Mouse (Mus musculus) CH12.LX (cell line): ENCODE data around the gene 2010109A12Rik. TPM values are rescaled to one million over a fixed set of nuclear protein-coding genes. Genes with fewer than 3 reads are reported as not detected.

Experiments
- DNase-seq: peaks from one replicate; pipeline ENCODE4 v3.0.0-alpha.2; 2013; ENCODE audit errors: extremely low read depth
- H3K27ac ChIP-seq: 2 replicates; pipeline ENCODE4 v1.5.1; 2012; ENCODE audit warnings: low read depth, mild to moderate bottlenecking, control low read depth, moderate library complexity; ENCODE audit not compliant: insufficient read depth
- H3K27me3 ChIP-seq: replicated peaks from 2 replicates; pipeline ENCODE3; 2012; ENCODE audit warnings: inconsistent platforms
- H3K36me3 ChIP-seq, 2 experiments: replicated peaks in 1 of 2; 2 replicates each; pipeline versions ENCODE3 to v1.6.1; 2012; ENCODE audit warnings: inconsistent platforms in 1 of 2, low read length in 1 of 2, mild to moderate bottlenecking in 1 of 2, mixed read lengths in 1 of 2, moderate library complexity in 1 of 2; ENCODE audit not compliant: control insufficient read depth in 1 of 2, insufficient read depth in 1 of 2
- H3K4me1 ChIP-seq, 2 experiments: 2 replicates each; pipeline ENCODE4 v1.6.1; 2012; ENCODE audit warnings: inconsistent platforms in 1 of 2, moderate library complexity in 1 of 2; ENCODE audit not compliant: insufficient read depth in 2 of 2, control insufficient read depth in 1 of 2
- H3K4me2 ChIP-seq: 2 replicates; pipeline ENCODE4 v1.6.1; 2012; ENCODE audit warnings: low read depth, mild to moderate bottlenecking, control low read depth; ENCODE audit not compliant: poor library complexity, insufficient read depth, severe bottlenecking
- H3K4me3 ChIP-seq, 3 experiments: fragments of 150-350 bp in 1 of 3; sonication (generic) in 1 of 3; replicated peaks in 1 of 3; 2 replicates each; pipeline versions ENCODE3 to v1.5.1; 2011 to 2012; ENCODE audit warnings: low read depth in 2 of 3, low read length in 2 of 3, mild to moderate bottlenecking in 2 of 3, moderate library complexity in 2 of 3, control low read depth in 1 of 3, improper control_type of control experiment in 1 of 3, inconsistent platforms in 1 of 3, mixed read lengths in 1 of 3; ENCODE audit not compliant: poor library complexity in 1 of 3
- H3K79me2 ChIP-seq: replicated peaks from 2 replicates; pipeline ENCODE4 v1.6.1; 2012; ENCODE audit warnings: mild to moderate bottlenecking, moderate library complexity; ENCODE audit not compliant: control insufficient read depth, poor library complexity, insufficient read depth, severe bottlenecking; ENCODE audit errors: extremely low read depth
- H3K9ac ChIP-seq: 2 replicates; pipeline ENCODE4 v1.6.1; 2012; ENCODE audit warnings: low read depth, mild to moderate bottlenecking, control low read depth, moderate library complexity; ENCODE audit not compliant: insufficient read depth
- H3K9me3 ChIP-seq: replicated peaks from 2 replicates; pipeline ENCODE3; 2012; ENCODE audit warnings: low read length, inconsistent platforms, mixed read lengths
- CHD1 ChIP-seq: IDR thresholded peaks from 2 replicates; pipeline ENCODE4 v1.6.1; 2012; ENCODE audit warnings: low read depth, low read length, improper control_type of control experiment, inconsistent platforms
- CTCF ChIP-seq, 2 experiments: IDR thresholded peaks in 1 of 2; conservative IDR thresholded peaks in 1 of 2; 2 replicates each; pipeline ENCODE4 v1.5.1; 2011 to 2012; ENCODE audit warnings: low read depth in 2 of 2, low read length in 2 of 2, improper control_type of control experiment in 1 of 2, inconsistent platforms in 1 of 2, mild to moderate bottlenecking in 1 of 2, moderate library complexity in 1 of 2
- E2F4 ChIP-seq: IDR thresholded peaks from 2 replicates; pipeline ENCODE4 v1.6.1; 2011; ENCODE audit warnings: low read depth, low read length, improper control_type of control experiment; ENCODE audit not compliant: insufficient replicate concordance
- ELF1 ChIP-seq: IDR thresholded peaks from 2 replicates; pipeline ENCODE4 v1.6.1; 2014; ENCODE audit warnings: low read depth, mild to moderate bottlenecking, inconsistent platforms, low read length, improper control_type of control experiment
- EP300 ChIP-seq: IDR thresholded peaks from 2 replicates; pipeline ENCODE4 v1.6.1; 2011; ENCODE audit warnings: low read length, improper control_type of control experiment
- HCFC1 ChIP-seq: IDR thresholded peaks from 2 replicates; pipeline ENCODE4 v1.6.1; 2012; ENCODE audit warnings: low read depth, mild to moderate bottlenecking, inconsistent platforms, low read length, improper control_type of control experiment
- IRF4 ChIP-seq: IDR thresholded peaks from 2 replicates; pipeline ENCODE4 v1.6.1; 2014; ENCODE audit warnings: low read depth, mild to moderate bottlenecking, inconsistent platforms, low read length, improper control_type of control experiment
- KAT2A ChIP-seq: IDR thresholded peaks from 2 replicates; pipeline ENCODE4 v1.6.1; 2012; ENCODE audit warnings: low read length, improper control_type of control experiment, inconsistent platforms; ENCODE audit not compliant: insufficient replicate concordance
- MAFK ChIP-seq: IDR thresholded peaks from 2 replicates; pipeline ENCODE4 v1.6.1; 2011; ENCODE audit warnings: low read length, improper control_type of control experiment; ENCODE audit not compliant: insufficient replicate concordance
- MEF2A ChIP-seq: IDR thresholded peaks from 2 replicates; pipeline ENCODE4 v1.6.1; 2014; ENCODE audit warnings: low read depth, mild to moderate bottlenecking, inconsistent platforms, low read length, improper control_type of control experiment, borderline replicate concordance
- NRF1 ChIP-seq: IDR thresholded peaks from 2 replicates; pipeline ENCODE4 v1.6.1; 2014; ENCODE audit warnings: low read depth, mild to moderate bottlenecking, inconsistent platforms, low read length, improper control_type of control experiment, moderate library complexity
- POLR2A ChIP-seq: IDR thresholded peaks from 2 replicates; pipeline ENCODE4 v1.6.1; 2011; ENCODE audit warnings: low read depth, mild to moderate bottlenecking, improper control_type of control experiment, low read length
- POLR2AphosphoS2 ChIP-seq: IDR thresholded peaks from 2 replicates; pipeline ENCODE4 v1.6.1; 2011; ENCODE audit warnings: low read depth, low read length, improper control_type of control experiment
- RCOR1 ChIP-seq: conservative IDR thresholded peaks from 2 replicates; pipeline ENCODE4 v1.6.1; 2012; ENCODE audit warnings: low read depth, mild to moderate bottlenecking, inconsistent platforms, low read length, improper control_type of control experiment
- SIN3A ChIP-seq: IDR thresholded peaks from 2 replicates; pipeline ENCODE4 v1.6.1; 2012; ENCODE audit warnings: low read length, improper control_type of control experiment, inconsistent platforms
- UBTF ChIP-seq: IDR thresholded peaks from 2 replicates; pipeline ENCODE4 v1.6.1; 2012; ENCODE audit warnings: low read depth, mild to moderate bottlenecking, inconsistent platforms, low read length, improper control_type of control experiment, moderate library complexity
- USF1 ChIP-seq: IDR thresholded peaks from 2 replicates; pipeline ENCODE4 v1.6.1; 2014; ENCODE audit warnings: low read depth, mild to moderate bottlenecking, inconsistent platforms, low read length, improper control_type of control experiment
- USF2 ChIP-seq: conservative IDR thresholded peaks from 2 replicates; pipeline ENCODE4 v1.6.1; 2011; ENCODE audit warnings: low read depth, low read length, improper control_type of control experiment
- ZC3H11A ChIP-seq: IDR thresholded peaks from 2 replicates; pipeline ENCODE4 v1.6.1; 2012; ENCODE audit warnings: low read depth, mild to moderate bottlenecking, inconsistent platforms, low read length, improper control_type of control experiment
- ZKSCAN1 ChIP-seq: IDR thresholded peaks from 2 replicates; pipeline ENCODE4 v1.6.1; 2012; ENCODE audit warnings: low read depth, inconsistent platforms, low read length, improper control_type of control experiment, borderline replicate concordance
- ZMIZ1 ChIP-seq: IDR thresholded peaks from 2 replicates; pipeline ENCODE4 v1.6.1; 2012; ENCODE audit warnings: low read depth, mild to moderate bottlenecking, inconsistent platforms, low read length, improper control_type of control experiment
- ZNF384 ChIP-seq: IDR thresholded peaks from 2 replicates; pipeline ENCODE4 v1.6.1; 2012; ENCODE audit warnings: low read depth, low read length, improper control_type of control experiment, inconsistent platforms
- dilution Hi-C: fragments of 300-500 bp; cut with MboI; formaldehyde crosslinking; loops from 2 replicates; pipeline ENCODE4 v1.14.3; 2020; ENCODE audit warnings: low sequenced_read_pairs; ENCODE audit not compliant: extremely low pct_unique_long_range_greater_than_20kb, extremely low pct_ligation_motif_present
- in situ Hi-C: fragments of 300-500 bp; cut with MboI; formaldehyde crosslinking; loops from 3 replicates; pipeline ENCODE4 v1.14.3; 2019; ENCODE audit warnings: low sequenced_read_pairs, low pct_ligation_motif_present, low pct_unique_long_range_greater_than_20kb, mixed read lengths
- polyA plus RNA-seq: library from polyadenylated mRNA; unstranded; fragments of >175 nt; gene quantifications from 2 replicates; pipeline ENCODE4 v1.2.1, GENCODE M21; 2012; ENCODE audit warnings: low read depth; ENCODE audit not compliant: insufficient read length
- total RNA-seq, 2 experiments: library from RNA; depleted of rRNA; stranded (reverse); fragments of 300-350 nt in 1 of 2; fragments of >200 nt in 1 of 2; gene quantifications; 2 replicates each; pipeline ENCODE4 v1.2.3; 2012 to 2014

Gene 2010109A12Rik
- total and polyA plus RNA-seq, 3 experiments = 0.42 TPM; not detected in 2

DNA sequence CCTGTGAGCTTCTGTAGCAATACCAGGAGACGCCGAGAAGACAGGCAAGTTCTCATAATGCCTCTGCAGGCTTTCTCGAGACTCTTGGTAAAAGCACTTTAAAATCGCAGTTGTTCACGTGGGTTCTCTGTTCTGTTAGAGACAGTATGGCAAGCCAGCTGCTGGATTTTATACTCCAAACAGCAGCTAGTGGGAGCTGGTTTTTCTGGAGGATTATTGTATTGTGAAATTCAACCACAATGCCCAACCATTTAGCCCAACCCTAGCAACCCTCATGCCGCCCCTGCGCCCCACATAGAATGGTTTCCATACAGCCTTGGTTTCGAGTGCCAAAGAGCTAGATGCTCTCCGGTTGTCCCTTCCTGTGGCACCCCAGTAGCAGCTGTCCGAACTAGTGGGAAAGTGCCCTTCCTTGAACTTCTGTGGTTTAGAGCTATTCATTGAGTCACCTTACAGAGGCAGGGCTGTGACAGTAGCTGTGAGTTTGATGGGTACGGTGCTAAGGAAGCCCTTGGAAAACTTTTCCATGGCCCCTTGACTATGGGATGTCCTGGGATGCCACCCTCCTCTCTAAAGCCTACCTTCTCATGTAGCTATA, 38.3 kb upstream of the 2010109A12Rik start:
- no peaks in the 10 kb centered on the region for H3K9me3 ChIP-seq
- H3K79me2 ChIP-seq = no peaks in the 10 kb centered on the region
- no peak overlapping the region for H3K4me3 ChIP-seq
- dilution Hi-C loops = no loop called here
- H3K27ac ChIP-seq = no peak overlapping the region
- H3K9ac ChIP-seq = no peak overlapping the region
- TF ChIP-seq IRF4 (no peak), HCFC1 (no peak), RCOR1 (no peak), MEF2A (no peak), ZKSCAN1 (no peak), ELF1 (no peak), MAFK (no peak), KAT2A (no peak), CTCF (conservative IDR thresholded peaks at IDR 0.05 in 1 of 2, IDR thresholded peaks at IDR 0.05 in 1 of 2; ENCODE audit: low read depth in 2 of 2, low read length in 2 of 2) (no peak), ZNF384 (no peak), E2F4 (no peak), UBTF (no peak), POLR2A (no peak), SIN3A (no peak), USF1 (no peak)
- H3K36me3 ChIP-seq = peaks cover 65 to 96% of the 10 kb centered on the region in 2 experiments
- DNase-seq = no peak
- no peaks in the 10 kb centered on the region for H3K4me1 ChIP-seq
- H3K4me2 ChIP-seq = no peak overlapping the region
- in situ Hi-C loops = no loop called here
- H3K27me3 ChIP-seq = no peaks in the 10 kb centered on the region

DNA sequence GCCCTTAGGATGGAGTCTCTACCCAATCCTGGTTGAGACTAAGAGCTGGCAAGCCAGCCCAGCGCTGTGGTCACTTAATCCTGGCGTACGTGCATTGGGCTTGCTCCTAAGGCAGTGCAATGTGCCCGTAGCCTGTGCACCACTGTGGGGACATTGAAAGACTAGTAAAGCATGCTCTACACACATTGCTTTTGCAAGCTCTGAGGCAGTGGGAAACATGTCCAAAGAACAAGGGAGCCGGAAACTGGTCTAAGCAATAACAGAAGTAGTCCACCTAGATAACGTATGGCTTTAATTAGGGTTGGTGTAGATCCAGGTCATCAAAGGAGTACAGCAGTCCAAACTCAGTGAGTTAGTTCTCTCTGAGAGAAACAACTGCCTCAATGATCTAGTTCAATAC, 37.7 kb upstream of the 2010109A12Rik start:
- Histone ChIP-seq H3K27me3 (no peaks in the 10 kb centered on the region), H3K36me3 (peaks cover 65 to 97% of the 10 kb centered on the region in 2 experiments), H3K79me2 (no peaks in the 10 kb centered on the region), H3K27ac (no peak overlapping the region), H3K4me3 (no peak overlapping the region), H3K9me3 (no peaks in the 10 kb centered on the region), H3K9ac (no peak overlapping the region), H3K4me2 (no peak overlapping the region), H3K4me1 (no peaks in the 10 kb centered on the region)
- TF ChIP-seq USF1 (no peak), MAFK (no peak), CHD1 (no peak), POLR2AphosphoS2 (no peak), CTCF (conservative IDR thresholded peaks at IDR 0.05 in 1 of 2, IDR thresholded peaks at IDR 0.05 in 1 of 2; ENCODE audit: low read depth in 2 of 2, low read length in 2 of 2) (no peak), EP300 (no peak), ZC3H11A (no peak), ZMIZ1 (no peak), HCFC1 (no peak), ZNF384 (no peak), USF2 (no peak), MEF2A (no peak), NRF1 (no peak)
- no peak for DNase-seq
- dilution Hi-C loops (no loop called here), in situ Hi-C loops (no loop called here)
